Mouse (Mus musculus) G1E (cell line): Measurements from ENCODE around the gene Hoxb2.

Experiments used
- CTCF ChIP-seq: IDR thresholded peaks from 2 replicates; pipeline ENCODE4 v1.5.1; 2012; ENCODE audit warnings: low read depth, low read length, inconsistent platforms, mixed read lengths
- GATA1 ChIP-seq: IDR thresholded peaks from 2 replicates; pipeline ENCODE4 v1.6.1; 2012; ENCODE audit warnings: borderline replicate concordance, low read length, inconsistent platforms, mixed read lengths
- GATA2 ChIP-seq: IDR thresholded peaks from 2 replicates; pipeline ENCODE4 v1.6.1; 2012; ENCODE audit warnings: low read depth, low read length, inconsistent platforms, borderline replicate concordance
- TAL1 ChIP-seq: conservative IDR thresholded peaks from 2 replicates; pipeline ENCODE4 v1.6.1; 2012; ENCODE audit warnings: low read depth, low read length, inconsistent platforms, mixed read lengths

DNA sequence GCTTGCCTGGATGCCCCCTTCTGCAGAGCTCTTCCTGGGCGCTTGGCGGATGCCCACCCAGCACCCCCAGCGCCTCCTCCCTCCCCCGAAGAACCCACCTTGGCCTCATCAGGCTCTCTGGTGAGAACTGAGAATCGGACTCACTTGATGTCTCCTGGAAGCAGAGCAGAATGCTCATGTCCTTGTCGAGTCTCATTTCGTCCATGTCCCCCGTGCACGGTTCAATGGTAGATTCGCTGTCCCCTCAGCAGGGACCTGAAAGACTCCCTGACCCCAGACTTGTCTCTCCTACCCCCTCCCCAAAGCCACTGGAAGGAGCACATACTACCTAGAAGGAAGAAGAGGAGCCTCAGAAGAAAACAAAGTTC lies 49.3 kb upstream of the Hoxb2 start:
- no peak for TF ChIP-seq CTCF
- TF ChIP-seq TAL1, result no peak
- no peak for TF ChIP-seq GATA1
- no peak for TF ChIP-seq GATA2
